Mouse (Mus musculus) embryonic fibroblast, embryonic 13.5 days (primary cell): Measurements from ENCODE around the gene Anxa8.

ENCODE experiments used
- CTCF ChIP-seq: IDR thresholded peaks from 2 replicates; pipeline ENCODE4 v1.5.1; 2011; ENCODE audit warnings: mild to moderate bottlenecking, control low read depth, low read length, moderate library complexity, borderline replicate concordance; ENCODE audit not compliant: insufficient read depth
- POLR2A ChIP-seq: IDR thresholded peaks from 2 replicates; pipeline ENCODE4 v1.6.1; 2011; ENCODE audit warnings: low read depth, mild to moderate bottlenecking, control low read depth, low read length, moderate library complexity

DNA sequence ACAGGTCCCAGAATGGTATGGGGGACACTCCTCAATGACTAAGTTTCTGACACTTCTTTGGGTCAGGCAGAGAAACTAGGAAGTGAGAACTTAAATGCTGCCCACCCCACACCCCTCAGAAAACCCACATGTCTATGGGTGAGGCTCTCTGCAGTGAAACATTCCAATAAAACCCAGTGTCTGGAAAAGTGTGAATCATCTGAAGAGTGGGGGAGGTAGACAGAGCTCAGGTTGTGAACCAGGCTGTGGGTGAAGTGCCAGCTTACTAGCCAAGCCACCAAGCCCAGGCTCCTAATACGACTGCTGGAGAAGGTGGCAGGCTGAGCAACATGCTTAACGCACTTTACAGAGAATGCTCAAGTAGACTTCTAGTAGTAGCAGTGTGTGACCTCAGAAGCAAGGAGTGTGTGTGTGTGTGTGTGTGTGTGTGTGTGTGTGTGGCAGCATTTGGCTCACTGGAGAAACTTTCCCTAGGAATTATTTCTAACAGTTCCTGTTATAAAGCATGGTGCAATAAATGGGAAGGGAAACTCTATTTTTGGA is 2.1 kb downstream of the Anxa8 start:
- TF ChIP-seq POLR2A (0 out of 2 replicates have a peak, but pooled peaks have one; percentile 12), CTCF (no peak)
